Mouse (Mus musculus) midbrain, embryonic 13.5 days (tissue): ENCODE data around the gene Rasl10a. TPM values are rescaled to one million over a fixed set of nuclear protein-coding genes. Genes with fewer than 3 reads are reported as not detected.

Experiments
- ATAC-seq: fragments of 200-750 bp; cut with Nextera tagmentation; 2 replicates; pipeline ENCODE4 v1.8.0; 2017; ENCODE audit warnings: mild to moderate bottlenecking, moderate TSS enrichment, moderate library complexity
- H3K27ac ChIP-seq: fragments of 300-500 bp; sonication (generic); 2 replicates; pipeline ENCODE4 v1.5.1; 2015; ENCODE audit warnings: inconsistent platforms, mild to moderate bottlenecking, moderate library complexity
- H3K27me3 ChIP-seq: fragments of 300-500 bp; sonication (generic); 2 replicates; pipeline ENCODE4 v1.6.1; 2015; ENCODE audit warnings: mild to moderate bottlenecking, inconsistent platforms
- H3K36me3 ChIP-seq: fragments of 300-500 bp; sonication (generic); 2 replicates; pipeline ENCODE4 v1.6.1; 2015; ENCODE audit warnings: mild to moderate bottlenecking, inconsistent platforms
- H3K4me1 ChIP-seq: fragments of 300-500 bp; sonication (generic); replicated peaks from 2 replicates; pipeline ENCODE4 v1.6.1; 2015; ENCODE audit warnings: inconsistent platforms
- H3K4me2 ChIP-seq: fragments of 300-500 bp; sonication (generic); replicated peaks from 2 replicates; pipeline ENCODE4 v1.6.1; 2015; ENCODE audit warnings: moderate library complexity, mild to moderate bottlenecking, inconsistent platforms
- H3K4me3 ChIP-seq: fragments of 300-500 bp; sonication (generic); replicated peaks from 2 replicates; pipeline ENCODE4 v1.5.1; 2015; ENCODE audit warnings: mild to moderate bottlenecking, inconsistent platforms
- H3K9ac ChIP-seq: fragments of 300-500 bp; sonication (generic); replicated peaks from 2 replicates; pipeline ENCODE4 v1.6.1; 2015; ENCODE audit warnings: mild to moderate bottlenecking, inconsistent platforms
- H3K9me3 ChIP-seq: fragments of 300-500 bp; sonication (generic); 2 replicates; pipeline ENCODE4 v1.6.1; 2016; ENCODE audit warnings: mild to moderate bottlenecking, inconsistent platforms
- WGBS: fragments of 180-500 bp; shearing (Covaris S2); methylation state at CpG from one replicate; pipeline ENCODE4 v1.1.7; 2015; 5-methylcytosine and 5-hydroxymethylcytosine counted together
- polyA plus RNA-seq: library from polyadenylated mRNA; unstranded; fragments of >200 nt; fragmentation: Nextera tagmentation; extraction: Ambion mirVana; gene quantifications from 2 replicates; pipeline ENCODE4 v1.2.1, GENCODE M21; 2015

Rasl10a gene
- polyA plus RNA-seq, 1 experiment from 2014 or later: 0.55 TPM

GRCm38 (mm10) chr11:5096480-5097020 lies 38.6 kb downstream of the Rasl10a start:
- H3K27ac ChIP-seq: no peak overlapping the region
- no peaks in the 10 kb centered on the region for H3K27me3 ChIP-seq
- 74% methylated on average over 8 of the region's 8 CpGs for WGBS
- no peak overlapping the region for H3K9ac ChIP-seq
- peak overlapping the region; percentile 99 for H3K4me3 ChIP-seq
- H3K4me1 ChIP-seq: peaks cover 41% of the 10 kb centered on the region
- peaks cover 11% of the 10 kb centered on the region for H3K36me3 ChIP-seq
- ATAC-seq: no peak
- peak overlapping the region; percentile 95 for H3K4me2 ChIP-seq
- no peaks in the 10 kb centered on the region for H3K9me3 ChIP-seq

- H3K27ac ChIP-seq: peak overlapping the region; percentile 92
- peak; percentile 53 for ATAC-seq
- H3K27me3 ChIP-seq: no peaks in the 10 kb centered on the region
- H3K4me2 ChIP-seq: peak overlapping the region; percentile 95
- under 1% methylated on average over 44 of the region's 44 CpGs for WGBS
- H3K4me3 ChIP-seq: peak overlapping the region; percentile 99
- H3K9me3 ChIP-seq: no peaks in the 10 kb centered on the region
- peaks cover 42% of the 10 kb centered on the region for H3K4me1 ChIP-seq
- H3K36me3 ChIP-seq: peaks cover 1% of the 10 kb centered on the region; the same call in 1 of the 2 replicates
- peak overlapping the region; percentile 99 for H3K9ac ChIP-seq
Measured at GRCm38 (mm10) chr11:5098035-5098735, 40.3 kb downstream of the Rasl10a start.

GRCm38 (mm10) chr11:5098736-5099542 lies 41.0 kb downstream of the Rasl10a start, which contains the start of the genes Rhbdd3 and Ewsr1:
Rhbdd3 (plus strand) TSS chr11:5098926.
Ewsr1 (minus strand) TSS chr11:5099266.
- H3K4me1 ChIP-seq: peaks cover 41% of the 10 kb centered on the region
- WGBS: under 1% methylated on average over 73 of the region's 92 CpGs
- H3K4me3 ChIP-seq: peak within 1 kb of the TSS; percentile 99
- H3K27ac ChIP-seq: peak within 1 kb of the TSS; percentile 92
- peaks cover 9% of the 10 kb centered on the region; the same call in 1 of the 2 replicates for H3K36me3 ChIP-seq
- H3K4me2 ChIP-seq: peak within 1 kb of the TSS; percentile 95
- peak; percentile 90 for ATAC-seq
- no peaks in the 10 kb centered on the region for H3K9me3 ChIP-seq
- no peaks in the 10 kb centered on the region for H3K27me3 ChIP-seq
- peak within 1 kb of the TSS; percentile 99 for H3K9ac ChIP-seq

- peak overlapping the region; percentile 92 for H3K27ac ChIP-seq
- 0% methylated on average over 31 of the region's 31 CpGs for WGBS
- H3K9me3 ChIP-seq: no peaks in the 10 kb centered on the region
- peak overlapping the region; percentile 99 for H3K9ac ChIP-seq
- peak; percentile 84 for ATAC-seq
- no peaks in the 10 kb centered on the region for H3K27me3 ChIP-seq
- H3K4me2 ChIP-seq: peak overlapping the region; percentile 76
- H3K4me3 ChIP-seq: peak overlapping the region; percentile 99
- H3K36me3 ChIP-seq: peaks cover 15% of the 10 kb centered on the region; the same call in 1 of the 2 replicates
- H3K4me1 ChIP-seq: peaks cover 38% of the 10 kb centered on the region
Measured at GRCm38 (mm10) chr11:5099576-5100183, 41.8 kb downstream of the Rasl10a start.

- Histone ChIP-seq H3K27ac (peak overlapping the region; percentile 92), H3K4me2 (peak overlapping the region; percentile 76), H3K4me1 (peaks cover 38% of the 10 kb centered on the region), H3K27me3 (no peaks in the 10 kb centered on the region), H3K4me3 (peak overlapping the region; percentile 99), H3K36me3 (peaks cover 20% of the 10 kb centered on the region), H3K9ac (peak overlapping the region; percentile 99), H3K9me3 (no peaks in the 10 kb centered on the region)
- ATAC-seq: no peak
- under 1% methylated on average over 7 of the region's 7 CpGs for WGBS
Measured at GRCm38 (mm10) chr11:5100283-5100682, 42.4 kb downstream of the Rasl10a start.

GRCm38 (mm10) chr11:5100801-5101200 lies 42.9 kb downstream of the Rasl10a start:
- Histone ChIP-seq H3K4me1 (peaks cover 36% of the 10 kb centered on the region), H3K36me3 (peaks cover 25% of the 10 kb centered on the region), H3K27me3 (no peaks in the 10 kb centered on the region), H3K27ac (peak overlapping the region; percentile 92; the same call in 1 of the 2 replicates), H3K9me3 (no peaks in the 10 kb centered on the region), H3K9ac (peak overlapping the region; percentile 99), H3K4me2 (peak overlapping the region; percentile 76), H3K4me3 (peak overlapping the region; percentile 99)
- ATAC-seq: no peak
- WGBS: 49% methylated on average over 5 of the region's 5 CpGs

- ATAC-seq: no peak
- no peak overlapping the region for H3K9ac ChIP-seq
- no peak overlapping the region for H3K27ac ChIP-seq
- no peak overlapping the region for H3K4me2 ChIP-seq
- 90% methylated on average over 6 of the region's 6 CpGs for WGBS
- H3K9me3 ChIP-seq: no peaks in the 10 kb centered on the region
- H3K27me3 ChIP-seq: no peaks in the 10 kb centered on the region
- no peak overlapping the region for H3K4me3 ChIP-seq
- H3K4me1 ChIP-seq: peaks cover 28% of the 10 kb centered on the region
- peaks cover 25% of the 10 kb centered on the region for H3K36me3 ChIP-seq
Measured at GRCm38 (mm10) chr11:5101641-5102040, 43.7 kb downstream of the Rasl10a start.

- Histone ChIP-seq H3K4me3 (no peak overlapping the region), H3K9me3 (no peaks in the 10 kb centered on the region), H3K36me3 (peaks cover 25% of the 10 kb centered on the region), H3K4me2 (no peak overlapping the region), H3K4me1 (peaks cover 21% of the 10 kb centered on the region), H3K27me3 (no peaks in the 10 kb centered on the region), H3K27ac (no peak overlapping the region), H3K9ac (no peak overlapping the region)
- no peak for ATAC-seq
- WGBS: 91% methylated on average over 7 of the region's 7 CpGs
Measured at GRCm38 (mm10) chr11:5102384-5102783, 44.5 kb downstream of the Rasl10a start.

GRCm38 (mm10) chr11:5103986-5104509 lies 46.1 kb downstream of the Rasl10a start:
- peaks cover 17% of the 10 kb centered on the region for H3K4me1 ChIP-seq
- no peak overlapping the region for H3K9ac ChIP-seq
- H3K27me3 ChIP-seq: no peaks in the 10 kb centered on the region
- no peak for ATAC-seq
- 97% methylated on average over 4 of the region's 4 CpGs for WGBS
- no peaks in the 10 kb centered on the region for H3K9me3 ChIP-seq
- H3K4me2 ChIP-seq: no peak overlapping the region
- H3K27ac ChIP-seq: no peak overlapping the region
- H3K36me3 ChIP-seq: peaks cover 25% of the 10 kb centered on the region
- no peak overlapping the region for H3K4me3 ChIP-seq

GRCm38 (mm10) chr11:5109441-5109840 lies 51.5 kb downstream of the Rasl10a start:
- H3K9ac ChIP-seq: no peak overlapping the region
- peaks cover 6% of the 10 kb centered on the region; the same call in 1 of the 2 replicates for H3K4me1 ChIP-seq
- H3K4me2 ChIP-seq: no peak overlapping the region
- H3K4me3 ChIP-seq: no peak overlapping the region
- H3K27ac ChIP-seq: no peak overlapping the region
- no peak for ATAC-seq
- peaks cover 12% of the 10 kb centered on the region for H3K36me3 ChIP-seq
- WGBS: 78% methylated on average over 8 of the region's 8 CpGs
- H3K9me3 ChIP-seq: no peaks in the 10 kb centered on the region
- H3K27me3 ChIP-seq: no peaks in the 10 kb centered on the region
